Mouse (Mus musculus) midbrain, embryonic 14.5 days (tissue): ENCODE results near the gene Spdye4c. TPM values are rescaled to one million over a fixed set of nuclear protein-coding genes. Genes with fewer than 3 reads are reported as not detected.

Experiments used
- ATAC-seq: fragments of 200-750 bp; cut with Nextera tagmentation; 2 replicates; pipeline ENCODE4 v1.8.0; 2017; ENCODE audit warnings: moderate number of reproducible peaks, moderate library complexity; ENCODE audit not compliant: low FRiP score, low TSS enrichment
- DNase-seq: peaks from one replicate; pipeline ENCODE4 v3.0.0-alpha.2; 2015
- H3K27ac ChIP-seq: fragments of 300-500 bp; sonication (generic); replicated peaks from 2 replicates; pipeline ENCODE4 v1.5.1; 2014; ENCODE audit warnings: mild to moderate bottlenecking, low read depth, low read length, moderate library complexity
- H3K27me3 ChIP-seq: fragments of 300-500 bp; sonication (generic); 2 replicates; pipeline ENCODE4 v1.6.1; 2014; ENCODE audit warnings: low read length, control low read depth, mixed read lengths; ENCODE audit not compliant: control insufficient read depth, insufficient read depth
- H3K36me3 ChIP-seq: fragments of 300-500 bp; sonication (generic); 2 replicates; pipeline ENCODE4 v1.6.1; 2014; ENCODE audit warnings: low read length, control low read depth; ENCODE audit not compliant: control insufficient read depth, insufficient read depth
- H3K4me1 ChIP-seq: fragments of 300-500 bp; sonication (generic); 2 replicates; pipeline ENCODE4 v1.6.1; 2014; ENCODE audit warnings: mild to moderate bottlenecking, antibody characterized with exemption, low read length, control low read depth; ENCODE audit not compliant: control insufficient read depth, insufficient read depth
- H3K4me2 ChIP-seq: fragments of 300-500 bp; sonication (generic); 2 replicates; pipeline ENCODE4 v1.6.1; 2014; ENCODE audit warnings: mild to moderate bottlenecking, low read length, moderate library complexity
- H3K4me3 ChIP-seq: fragments of 300-500 bp; sonication (generic); replicated peaks from 2 replicates; pipeline ENCODE4 v1.5.1; 2014; ENCODE audit warnings: low read depth, low read length
- H3K9ac ChIP-seq: fragments of 300-500 bp; sonication (generic); replicated peaks from 2 replicates; pipeline ENCODE4 v1.6.1; 2014; ENCODE audit warnings: mild to moderate bottlenecking, low read length, moderate library complexity
- H3K9me3 ChIP-seq: fragments of 300-500 bp; sonication (generic); 2 replicates; pipeline ENCODE4 v1.6.1; 2016; ENCODE audit warnings: low read length, control low read depth, mixed read lengths; ENCODE audit not compliant: control insufficient read depth
- WGBS: fragments of 180-500 bp; shearing (Covaris S2); extraction: QIAGEN DNeasy Blood & Tissue Kit; methylation state at CpG from one replicate; pipeline ENCODE4 v1.1.7; 2014; 5-methylcytosine and 5-hydroxymethylcytosine counted together
- polyA plus RNA-seq: library from polyadenylated mRNA; unstranded; fragments of >200 nt; fragmentation: Nextera tagmentation; extraction: Ambion mirVana; gene quantifications from 2 replicates; pipeline ENCODE4 v1.2.1, GENCODE M21; 2014

The Spdye4c gene
- polyA plus RNA-seq: not detected in 2 replicates

DNA sequence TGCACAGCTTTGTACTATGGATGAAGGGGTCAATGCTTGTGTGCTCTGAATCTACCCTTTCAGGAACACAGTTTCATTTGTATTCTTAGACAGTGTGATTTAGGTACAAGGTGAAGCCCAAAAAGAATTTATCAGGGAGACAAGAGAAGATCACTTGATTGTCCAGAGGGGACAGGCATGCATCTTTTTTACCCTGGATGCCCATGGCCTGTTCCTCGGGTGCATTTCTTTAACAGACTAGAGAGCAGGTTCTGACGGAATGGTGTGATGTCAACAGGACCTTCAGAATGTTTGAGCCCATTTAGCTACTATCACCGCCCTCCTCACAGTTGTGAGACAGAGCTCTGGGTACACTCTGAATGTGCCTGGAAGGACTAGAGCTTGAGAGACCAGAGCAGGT is at the start of gene Spdye4c:
Gene Spdye4c, plus strand, starts transcription at position 301 of the 400 bp plus-strand sequence.
- Histone ChIP-seq H3K4me1 (no peaks in the 10 kb centered on the region), H3K9ac (no peak within 1 kb of the TSS), H3K4me3 (no peak within 1 kb of the TSS), H3K36me3 (no peaks in the 10 kb centered on the region), H3K27ac (no peak within 1 kb of the TSS), H3K9me3 (no peaks in the 10 kb centered on the region), H3K27me3 (no peaks in the 10 kb centered on the region), H3K4me2 (no peak within 1 kb of the TSS)
- DNase-seq: no peak
- ATAC-seq: no peak
- WGBS: 95% methylated on average over 3 of the region's 3 CpGs

DNA sequence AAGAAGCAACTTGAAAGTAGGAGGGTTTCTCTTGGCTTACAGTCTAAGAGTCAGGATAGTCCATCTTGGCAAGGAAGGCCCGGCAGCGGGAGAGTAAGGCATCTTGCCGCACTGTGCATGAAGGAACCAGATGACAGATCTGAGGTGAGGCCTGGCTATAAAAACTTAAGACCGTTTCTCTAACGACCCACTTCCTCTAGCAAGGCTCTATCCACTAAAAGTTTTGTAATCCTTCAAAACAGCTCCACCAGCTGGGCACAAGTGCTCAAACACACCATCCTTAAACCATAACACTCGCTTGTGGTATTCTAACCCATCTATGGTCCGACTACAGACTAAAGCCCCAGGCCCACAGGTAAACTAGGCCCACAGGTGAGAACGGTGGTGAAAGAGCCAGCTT is 47.5 kb upstream of the Spdye4c start:
- Histone ChIP-seq H3K9ac (no peak overlapping the region), H3K4me1 (no peaks in the 10 kb centered on the region), H3K4me2 (no peak overlapping the region), H3K36me3 (no peaks in the 10 kb centered on the region), H3K9me3 (no peaks in the 10 kb centered on the region), H3K4me3 (no peak overlapping the region), H3K27ac (no peak overlapping the region), H3K27me3 (no peaks in the 10 kb centered on the region)
- WGBS: 88% methylated on average over 8 of the region's 8 CpGs
- ATAC-seq: no peak
- no peak for DNase-seq

DNA sequence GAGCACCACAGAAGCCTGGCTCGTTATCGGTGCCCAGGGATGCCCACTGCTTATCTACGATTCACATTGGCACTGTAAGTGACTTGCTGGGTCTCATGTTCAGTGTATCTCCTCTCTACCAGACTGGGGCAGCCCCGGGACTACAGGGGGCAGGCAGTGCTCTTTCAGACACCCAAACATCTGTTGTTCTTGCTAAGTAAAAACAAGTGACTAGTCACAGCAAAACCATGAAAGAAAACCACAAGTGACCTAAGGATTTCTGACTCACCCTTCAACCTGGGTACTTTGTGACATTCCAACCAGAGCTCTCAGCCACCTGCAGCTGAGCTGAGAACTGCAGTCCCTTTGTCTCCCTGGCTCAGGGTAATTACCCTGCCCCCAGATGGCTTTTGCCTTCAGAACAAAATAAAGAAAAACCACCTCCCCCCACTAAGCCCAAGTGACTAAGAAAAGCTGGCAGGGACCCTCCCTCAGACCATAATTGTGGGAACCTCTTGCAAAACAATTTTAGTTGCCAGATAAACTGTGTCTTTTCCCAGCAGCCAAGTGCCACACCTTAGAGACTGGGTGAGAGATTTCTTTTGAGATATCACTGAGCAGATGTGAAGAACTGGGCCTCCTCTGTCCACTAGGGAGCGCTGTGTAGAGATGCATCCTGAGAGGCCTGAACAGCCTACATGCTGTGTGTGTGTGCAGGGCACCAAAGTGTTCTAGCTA is 46.4 kb upstream of the Spdye4c start:
- Histone ChIP-seq H3K27ac (no peak overlapping the region), H3K36me3 (no peaks in the 10 kb centered on the region), H3K4me2 (no peak overlapping the region), H3K9ac (no peak overlapping the region), H3K9me3 (no peaks in the 10 kb centered on the region), H3K4me3 (no peak overlapping the region), H3K4me1 (no peaks in the 10 kb centered on the region), H3K27me3 (no peaks in the 10 kb centered on the region)
- DNase-seq (peak; percentile 59), ATAC-seq (no peak)
- whole genome bisulfite sequencing: 53% methylated on average over 5 of the region's 5 CpGs

DNA sequence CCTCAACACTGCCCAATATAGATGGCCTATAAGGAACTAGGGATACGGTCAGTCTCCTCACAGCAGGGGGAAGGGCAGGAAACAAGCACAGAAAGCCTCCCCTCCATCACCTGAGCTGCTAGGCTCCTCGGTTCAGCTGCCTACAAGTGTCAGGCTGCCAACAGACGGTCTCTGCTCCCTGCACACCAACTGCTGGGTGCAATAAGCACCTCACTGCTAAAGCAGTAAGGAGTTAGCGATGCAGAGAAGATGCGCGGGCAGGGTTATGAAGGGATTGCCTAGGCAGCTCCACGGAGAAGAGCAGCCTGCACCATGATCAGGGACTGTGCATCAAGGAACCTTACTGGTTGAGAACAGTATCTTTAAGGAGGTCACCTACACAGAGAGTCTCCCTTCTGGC is 45.6 kb upstream of the Spdye4c start:
- WGBS: 68% methylated on average over 7 of the region's 7 CpGs
- Histone ChIP-seq H3K4me2 (no peak overlapping the region), H3K4me1 (no peaks in the 10 kb centered on the region), H3K4me3 (no peak overlapping the region), H3K36me3 (no peaks in the 10 kb centered on the region), H3K9ac (no peak overlapping the region), H3K27me3 (no peaks in the 10 kb centered on the region), H3K9me3 (no peaks in the 10 kb centered on the region), H3K27ac (no peak overlapping the region)
- no peak for ATAC-seq
- DNase-seq: no peak

DNA sequence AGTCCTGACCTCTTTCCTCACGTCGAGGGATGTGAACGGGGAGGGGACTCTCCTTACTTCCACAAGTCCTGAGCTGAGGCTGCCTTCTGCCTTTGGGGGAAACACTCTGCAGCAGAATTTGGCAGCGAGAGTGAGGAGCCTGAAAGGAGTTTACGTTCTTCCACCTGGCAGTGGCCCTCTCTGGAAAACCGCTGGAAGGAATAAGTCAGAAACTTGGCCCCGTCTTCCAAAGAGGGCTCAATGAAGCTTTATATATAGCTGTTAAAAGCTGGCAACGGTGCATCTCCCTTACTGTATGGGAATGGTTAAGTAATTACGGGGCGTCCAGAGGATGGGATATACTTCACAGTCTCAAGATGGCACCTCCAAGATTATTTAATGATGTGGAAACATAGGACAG is 43.9 kb upstream of the Spdye4c start:
- no peak overlapping the region for H3K4me2 ChIP-seq
- WGBS: 90% methylated on average over 10 of the region's 10 CpGs
- ATAC-seq: no peak

DNA sequence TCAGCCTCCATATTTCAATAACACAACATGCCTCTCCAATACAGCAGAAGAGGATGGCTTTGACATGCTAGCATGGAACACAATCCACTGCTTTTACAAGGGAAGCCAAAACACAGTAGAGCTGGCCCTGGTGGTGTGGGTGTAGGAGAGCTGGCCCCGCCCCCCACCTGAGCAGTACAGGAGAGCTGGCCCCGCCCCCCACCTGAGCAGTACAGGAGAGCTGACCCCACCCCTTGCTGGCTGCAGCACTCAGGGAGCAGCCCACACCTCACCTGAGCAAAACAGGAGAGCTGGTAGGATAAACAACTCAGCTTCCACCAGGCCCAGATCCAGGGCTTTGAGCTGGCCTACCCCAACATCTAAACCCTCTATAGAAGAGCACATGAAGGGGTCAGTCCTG is 42.7 kb upstream of the Spdye4c start:
- H3K27me3 ChIP-seq: no peaks in the 10 kb centered on the region
- H3K9ac ChIP-seq: no peak overlapping the region
- no peaks in the 10 kb centered on the region for H3K36me3 ChIP-seq
- no peak overlapping the region for H3K27ac ChIP-seq
- H3K4me1 ChIP-seq: no peaks in the 10 kb centered on the region
- 60% methylated on average over 2 of the region's 2 CpGs for WGBS
- DNase-seq (no peak), ATAC-seq (no peak)
- no peak overlapping the region for H3K4me2 ChIP-seq
- H3K4me3 ChIP-seq: no peak overlapping the region
- H3K9me3 ChIP-seq: no peaks in the 10 kb centered on the region

More for the DNA sequence above, 43.9 kb upstream of the Spdye4c start:
- no peak overlapping the region for H3K4me3 ChIP-seq
- no peaks in the 10 kb centered on the region for H3K4me1 ChIP-seq
- H3K9me3 ChIP-seq: no peaks in the 10 kb centered on the region
- H3K9ac ChIP-seq: no peak overlapping the region
- H3K27me3 ChIP-seq: no peaks in the 10 kb centered on the region
- no peak overlapping the region for H3K27ac ChIP-seq
- DNase-seq: no peak
- no peaks in the 10 kb centered on the region for H3K36me3 ChIP-seq

DNA sequence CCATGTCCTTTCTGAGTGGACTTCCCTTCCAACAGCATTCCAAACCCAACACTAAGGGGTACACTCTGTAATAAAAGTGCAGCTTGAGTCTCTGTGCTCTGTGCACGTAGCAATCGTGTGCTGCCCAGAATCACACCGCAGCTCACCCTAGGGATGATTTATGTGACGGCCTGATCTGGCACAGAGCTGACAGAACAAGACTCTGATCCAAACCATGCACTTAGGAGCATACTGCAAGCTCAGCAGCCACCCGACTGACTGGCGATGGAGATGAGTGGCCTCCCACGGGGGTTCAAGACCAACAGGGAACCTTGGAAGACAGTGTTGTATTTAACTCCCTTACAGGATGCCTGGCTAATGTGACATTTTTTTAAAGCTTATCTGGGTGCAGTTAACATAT is 41.4 kb upstream of the Spdye4c start:
- Histone ChIP-seq H3K4me2 (no peak overlapping the region), H3K27ac (no peak overlapping the region), H3K36me3 (no peaks in the 10 kb centered on the region), H3K9ac (no peak overlapping the region), H3K4me1 (no peaks in the 10 kb centered on the region), H3K9me3 (no peaks in the 10 kb centered on the region), H3K27me3 (no peaks in the 10 kb centered on the region), H3K4me3 (no peak overlapping the region)
- WGBS: 58% methylated on average over 7 of the region's 7 CpGs
- DNase-seq (peak; percentile 8), ATAC-seq (no peak)

DNA sequence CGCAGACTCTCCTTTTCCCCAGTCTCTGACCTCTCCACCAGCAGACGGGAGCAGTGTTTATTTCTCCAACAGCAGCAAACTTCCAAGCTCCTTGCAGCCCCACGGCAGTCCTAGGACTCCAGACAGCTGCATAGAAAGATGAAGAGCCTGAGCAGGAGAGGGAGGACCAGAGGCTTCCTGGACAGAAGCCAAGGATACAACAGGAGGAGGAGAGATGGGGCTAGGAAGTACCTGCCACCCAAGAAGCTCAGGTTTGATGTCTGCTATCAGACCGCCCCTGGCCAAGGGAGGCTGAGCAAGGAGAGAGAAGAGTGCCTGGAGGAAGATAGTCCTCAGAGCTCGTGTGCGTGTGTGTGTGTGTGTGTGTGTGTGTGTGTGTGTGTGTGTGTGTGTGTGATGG is 41.0 kb upstream of the Spdye4c start:
- no peaks in the 10 kb centered on the region for H3K27me3 ChIP-seq
- no peaks in the 10 kb centered on the region for H3K4me1 ChIP-seq
- no peaks in the 10 kb centered on the region for H3K36me3 ChIP-seq
- no peak overlapping the region for H3K4me2 ChIP-seq
- H3K9me3 ChIP-seq: no peaks in the 10 kb centered on the region
- H3K9ac ChIP-seq: no peak overlapping the region
- no peak for ATAC-seq
- no peak overlapping the region for H3K4me3 ChIP-seq
- DNase-seq: peak; percentile 34
- 57% methylated on average over 6 of the region's 6 CpGs for WGBS
- H3K27ac ChIP-seq: no peak overlapping the region

DNA sequence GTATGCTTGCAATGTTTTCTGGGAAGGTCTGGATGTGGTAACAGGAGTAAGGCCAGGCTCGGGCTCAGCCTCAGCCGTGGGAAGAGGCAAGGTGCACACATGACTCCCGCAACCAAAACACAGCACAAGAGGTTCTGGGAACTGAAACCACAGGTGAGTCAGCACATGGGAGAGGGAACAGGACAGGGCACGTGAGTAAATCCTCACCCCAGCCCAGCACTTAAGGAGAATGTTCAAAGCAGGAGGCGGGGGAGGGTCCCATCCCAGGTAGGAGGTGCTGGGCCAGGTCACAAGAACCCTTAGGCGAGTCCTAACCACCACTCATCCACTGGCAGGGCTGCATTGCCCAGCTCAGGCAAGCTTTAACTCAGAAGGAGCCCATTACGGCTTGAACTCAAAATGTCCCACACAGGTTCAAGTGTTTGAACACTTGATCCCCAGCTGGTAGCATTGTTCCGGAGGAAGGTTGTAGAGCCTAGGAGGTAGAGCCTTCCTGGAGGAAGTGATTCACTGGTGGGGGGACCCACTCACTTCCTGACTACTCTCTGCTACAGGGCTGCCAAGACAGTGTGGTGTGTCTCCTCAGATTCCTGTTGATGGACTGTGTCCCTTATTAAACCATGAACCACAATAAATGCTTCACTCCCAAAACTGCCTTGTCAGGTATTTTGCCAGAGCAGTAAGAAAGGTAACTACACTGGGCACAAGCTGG is 38.8 kb upstream of the Spdye4c start:
- Histone ChIP-seq H3K27ac (no peak overlapping the region), H3K4me1 (no peaks in the 10 kb centered on the region), H3K36me3 (no peaks in the 10 kb centered on the region), H3K9me3 (no peaks in the 10 kb centered on the region), H3K4me3 (no peak overlapping the region), H3K27me3 (no peaks in the 10 kb centered on the region), H3K9ac (no peak overlapping the region), H3K4me2 (no peak overlapping the region)
- WGBS: 83% methylated on average over 8 of the region's 8 CpGs
- ATAC-seq (no peak), DNase-seq (no peak)
